Mouse (Mus musculus) CH12.LX (cell line): Measurements from ENCODE around the gene Csf1.

Experiments
- BHLHE40 ChIP-seq: IDR thresholded peaks from 2 replicates; pipeline ENCODE4 v1.6.1; 2011; ENCODE audit warnings: mild to moderate bottlenecking, low read depth, low read length, improper control_type of control experiment
- CTCF ChIP-seq, 2 experiments: IDR thresholded peaks in 1 of 2; conservative IDR thresholded peaks in 1 of 2; 2 replicates each; pipeline ENCODE4 v1.5.1; 2011 to 2012; ENCODE audit warnings: low read depth in 2 of 2, low read length in 2 of 2, improper control_type of control experiment in 1 of 2, inconsistent platforms in 1 of 2, mild to moderate bottlenecking in 1 of 2, moderate library complexity in 1 of 2
- EP300 ChIP-seq: IDR thresholded peaks from 2 replicates; pipeline ENCODE4 v1.6.1; 2011; ENCODE audit warnings: low read length, improper control_type of control experiment
- MYC ChIP-seq: IDR thresholded peaks from 2 replicates; pipeline ENCODE4 v1.6.1; 2011; ENCODE audit warnings: low read depth, mild to moderate bottlenecking, improper control_type of control experiment, low read length
- RCOR1 ChIP-seq: conservative IDR thresholded peaks from 2 replicates; pipeline ENCODE4 v1.6.1; 2012; ENCODE audit warnings: low read depth, mild to moderate bottlenecking, inconsistent platforms, low read length, improper control_type of control experiment
- ZNF384 ChIP-seq: IDR thresholded peaks from 2 replicates; pipeline ENCODE4 v1.6.1; 2012; ENCODE audit warnings: low read depth, low read length, improper control_type of control experiment, inconsistent platforms

DNA sequence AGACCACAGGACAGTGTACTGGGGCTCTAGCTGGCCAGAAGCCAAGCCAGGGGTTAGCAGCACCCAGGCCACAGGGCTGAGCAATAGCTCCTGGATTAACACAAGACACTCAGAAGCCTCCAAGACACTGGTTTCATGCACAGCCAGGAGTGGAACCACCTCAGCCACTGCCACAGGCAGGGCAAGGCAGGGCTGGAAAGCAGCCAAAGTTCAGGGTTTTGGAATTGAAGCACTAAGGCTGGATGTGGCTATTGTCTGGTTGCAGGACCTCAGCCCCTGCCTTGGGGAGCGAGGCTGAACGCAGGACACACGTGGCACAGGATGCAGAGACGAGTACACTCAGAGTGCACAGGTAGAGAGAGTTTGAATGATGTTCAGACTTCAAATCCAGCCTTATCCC is 10.8 kb downstream of the Csf1 start:
- TF ChIP-seq ZNF384 (no peak), MYC (no peak), RCOR1 (no peak), EP300 (no peak), BHLHE40 (no peak), CTCF (conservative IDR thresholded peaks at IDR 0.05 in 1 of 2, IDR thresholded peaks at IDR 0.05 in 1 of 2; ENCODE audit: low read depth in 2 of 2, low read length in 2 of 2) (no peak)
